Mouse (Mus musculus): Measurements from ENCODE around the gene Ptpn4.

Gene Ptpn4

DNA sequence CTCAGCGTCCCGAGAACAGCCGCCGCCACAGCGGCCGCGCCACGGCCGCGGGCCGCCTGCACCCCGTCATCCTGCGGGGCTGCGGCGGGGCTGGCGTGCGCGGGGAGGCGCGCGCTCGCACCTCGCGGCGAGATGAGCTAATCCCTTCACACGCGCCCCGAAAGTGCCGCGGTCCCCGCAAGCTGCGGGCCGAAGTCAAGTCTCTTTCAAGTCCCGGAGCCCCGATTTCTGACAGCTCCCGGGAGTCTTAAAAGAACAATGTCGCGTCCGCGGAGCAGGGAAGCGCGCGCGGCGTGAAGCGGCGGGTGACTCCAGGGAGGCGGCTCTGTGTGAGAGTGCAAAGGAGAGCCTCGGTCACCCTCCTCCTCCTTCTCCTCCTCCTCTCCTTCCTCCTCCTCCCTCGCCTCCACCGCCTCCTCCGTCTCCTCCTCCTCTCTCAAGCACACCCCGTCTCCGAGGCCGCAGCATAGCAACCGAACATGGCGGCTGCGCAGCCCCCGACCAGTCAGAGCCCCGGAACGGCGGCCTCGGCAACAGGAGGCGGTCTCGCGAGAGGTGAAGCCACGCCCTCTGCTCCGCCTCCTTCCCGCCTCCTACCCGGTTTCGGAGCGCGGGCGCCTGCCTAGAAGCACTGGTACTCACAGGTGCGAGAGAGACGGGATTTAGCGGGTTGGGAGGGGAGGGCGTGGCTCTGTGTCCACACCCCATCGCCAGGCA is at the start of gene Ptpn4:
Ptpn4 (minus strand) TSS at position 579 of the 717 bp plus-strand sequence.
- POLR2A ChIA-PET, result interaction anchor here in 3 of 4 experiments (0.6 to 1.0 kb wide), 7 partner anchors 9 to 318 kb away, joined by 3 to 11 read pairs (median 4); no protein-coding TSS in a partner anchor
- CTCF ChIA-PET, result no interaction called here

DNA sequence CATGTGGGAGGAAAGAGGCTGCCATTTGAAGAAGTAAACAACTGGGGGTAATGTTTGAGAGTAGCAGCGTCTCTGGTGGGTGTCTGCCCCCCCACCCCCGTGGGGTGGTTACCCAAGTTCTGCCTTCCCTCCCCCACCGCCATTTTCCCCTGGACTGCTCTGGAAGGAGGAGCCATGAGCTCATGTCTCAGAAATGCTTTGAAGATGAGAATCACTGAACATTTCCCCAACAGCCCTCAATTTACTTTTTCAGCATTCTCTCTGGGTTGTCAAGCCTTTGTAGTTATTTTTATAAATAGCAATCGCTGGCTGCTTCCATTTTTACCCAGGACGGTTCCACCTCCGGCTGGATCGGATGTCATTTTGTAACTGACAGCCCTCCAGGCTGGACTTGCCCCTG is 48.9 kb upstream of the Ptpn4 start:
- CTCF ChIA-PET, result no interaction called here

DNA sequence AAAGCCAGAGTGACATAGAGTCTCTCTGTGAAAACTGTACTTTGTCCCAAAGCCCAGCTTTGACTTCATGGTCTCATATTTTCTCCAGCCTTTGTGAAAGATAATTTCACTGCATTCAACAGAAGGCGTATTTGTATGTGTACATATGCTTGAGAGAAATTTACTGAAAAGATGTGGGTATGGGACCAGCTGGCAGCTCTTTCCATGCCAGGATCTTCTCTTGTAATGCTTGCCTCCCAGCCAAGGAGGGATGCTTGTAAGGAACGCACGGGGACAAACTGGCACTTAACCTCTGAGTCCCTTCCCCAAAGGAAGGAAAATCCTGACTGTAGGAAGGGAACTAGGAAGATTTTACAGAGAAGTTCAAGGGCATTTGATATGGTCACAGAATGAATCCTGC is 46.9 kb upstream of the Ptpn4 start:
- CTCF ChIA-PET, result no interaction called here
- POLR2A ChIA-PET, result no interaction called here

More for the DNA sequence above, 48.9 kb upstream of the Ptpn4 start:
- POLR2A ChIA-PET, result no interaction called here

DNA sequence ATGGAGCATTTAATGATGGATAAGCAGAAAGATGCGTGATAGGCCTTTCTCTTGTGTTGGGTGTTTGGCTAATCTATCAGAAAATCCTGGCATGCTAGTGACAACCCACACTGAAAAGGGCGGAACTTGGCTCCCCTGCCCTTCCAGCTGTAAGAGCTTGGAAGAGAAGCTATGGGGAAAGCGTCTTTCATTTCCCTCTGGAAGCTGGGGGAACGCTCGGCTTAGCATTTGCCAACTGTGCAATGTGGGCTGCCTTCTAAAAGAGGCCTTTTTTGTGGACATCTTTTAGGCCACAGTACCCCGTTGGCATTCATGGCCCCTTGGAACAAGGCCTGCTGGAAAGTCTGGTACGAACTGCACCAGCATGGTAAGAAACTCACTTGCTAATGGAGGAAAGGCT is 41.5 kb upstream of the Ptpn4 start:
- POLR2A ChIA-PET, result no interaction called here

DNA sequence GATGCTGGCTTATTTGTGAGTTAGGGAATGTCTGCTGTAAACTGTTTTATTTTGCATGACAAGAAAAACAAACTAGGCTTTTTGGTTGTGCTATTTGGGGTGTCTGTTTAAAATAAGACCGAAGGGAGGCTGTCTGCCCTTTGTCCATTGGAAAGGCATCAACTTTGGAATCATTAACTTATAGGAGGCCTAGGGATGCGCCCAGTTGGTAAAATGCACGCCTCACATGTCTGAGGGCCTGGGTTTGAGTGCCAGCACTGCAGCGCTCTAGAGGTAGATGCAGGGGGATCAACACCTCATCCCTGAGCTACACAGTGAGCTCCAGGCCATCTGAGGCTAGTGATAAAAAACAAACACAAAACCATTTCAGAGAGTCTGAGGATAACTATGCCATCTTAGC is 40.1 kb upstream of the Ptpn4 start:
- POLR2A ChIA-PET, result no interaction called here
- CTCF ChIA-PET, result interaction anchor here in 1 of 4 experiments (0.7 kb wide), 1 partner anchor 18 kb away, joined by 3 read pairs; no protein-coding TSS in a partner anchor

More for the DNA sequence above, 41.5 kb upstream of the Ptpn4 start:
- CTCF ChIA-PET, result no interaction called here

DNA sequence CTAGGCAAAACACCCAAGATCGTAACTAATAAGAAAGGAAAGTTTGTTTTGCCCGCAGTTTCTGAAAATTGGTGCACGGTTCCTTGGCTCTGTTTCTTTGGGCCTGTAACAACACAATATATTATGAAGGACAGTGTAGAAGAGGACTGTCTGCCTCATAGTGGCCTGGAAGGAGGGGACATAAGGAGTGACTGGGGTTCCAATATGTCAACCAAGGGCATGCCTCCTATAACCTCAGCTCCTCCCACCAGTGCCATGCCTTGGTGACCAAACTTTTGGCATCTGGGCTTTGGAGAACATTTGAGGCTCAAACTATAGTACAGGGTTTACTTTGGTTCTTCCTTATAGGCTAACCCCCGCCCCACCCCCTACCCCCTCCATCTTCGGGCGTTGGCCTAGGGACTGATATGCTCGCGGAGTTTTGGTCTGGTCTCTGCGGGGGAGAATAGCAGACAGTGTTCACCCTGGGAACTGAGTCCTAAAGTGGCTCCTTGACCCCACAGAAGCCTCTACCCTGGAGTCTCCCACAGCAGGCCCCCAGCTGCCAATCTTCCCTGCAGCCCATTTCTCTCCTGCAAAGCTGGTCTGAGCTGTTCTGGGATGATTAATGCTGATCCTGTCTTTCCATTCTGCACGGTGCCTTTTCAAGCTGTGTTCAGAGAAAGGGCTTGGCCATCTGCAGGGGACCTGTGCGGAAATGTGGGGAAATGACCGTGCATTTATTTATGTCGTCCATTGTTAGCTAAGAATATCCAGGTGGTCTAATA is 31.2 kb upstream of the Ptpn4 start:
- ChIA-PET CTCF (no interaction called here), POLR2A (interaction anchor here in 2 of 4 experiments (0.6 to 0.9 kb wide), 2 partner anchors 20 to 1512 kb away, joined by 3 to 9 read pairs; no protein-coding TSS in a partner anchor)

DNA sequence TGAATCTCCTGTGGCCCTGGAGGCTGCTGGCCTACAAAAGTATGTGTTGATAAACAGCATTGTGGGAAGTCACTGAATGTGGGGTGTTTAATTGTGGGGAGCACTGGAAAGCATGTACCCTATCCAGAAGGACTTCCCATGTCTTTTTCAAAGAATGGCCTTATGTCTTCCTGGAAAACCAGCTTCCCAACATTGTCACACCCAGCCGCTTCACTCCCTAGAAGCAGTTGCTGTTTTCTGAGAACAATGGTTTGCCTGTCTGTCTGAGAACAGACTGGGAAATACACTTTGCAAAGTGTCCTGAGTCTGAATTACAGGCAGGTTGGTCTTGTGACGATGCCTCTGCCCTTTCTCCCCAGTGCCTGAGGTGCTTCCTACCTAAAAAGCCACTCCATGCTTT is 29.9 kb upstream of the Ptpn4 start:
- ChIA-PET POLR2A (no interaction called here), CTCF (interaction anchor here in 1 of 4 experiments (0.6 kb wide), 1 partner anchor 1163 kb away, joined by 3 read pairs; no protein-coding TSS in a partner anchor)

DNA sequence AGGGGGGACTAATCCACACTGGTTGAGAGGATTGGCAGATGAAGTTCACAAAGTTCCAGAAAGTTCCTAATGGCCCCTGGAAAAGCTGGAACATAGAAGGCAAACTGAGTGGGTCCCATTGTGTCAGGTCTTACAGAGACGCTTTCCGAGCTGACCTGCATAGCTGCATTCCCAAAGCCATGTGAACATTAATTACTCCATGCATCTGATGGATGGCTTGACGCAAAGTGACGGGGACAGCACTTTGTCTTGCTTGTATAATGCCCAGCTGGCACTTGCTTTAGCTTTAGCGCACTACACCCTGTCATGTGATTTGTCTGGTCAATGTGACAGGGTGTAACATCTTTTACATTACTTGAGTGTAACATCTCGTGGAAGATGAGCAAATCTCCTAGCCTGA is 27.9 kb upstream of the Ptpn4 start:
- POLR2A ChIA-PET, result no interaction called here
- CTCF ChIA-PET, result no interaction called here

DNA sequence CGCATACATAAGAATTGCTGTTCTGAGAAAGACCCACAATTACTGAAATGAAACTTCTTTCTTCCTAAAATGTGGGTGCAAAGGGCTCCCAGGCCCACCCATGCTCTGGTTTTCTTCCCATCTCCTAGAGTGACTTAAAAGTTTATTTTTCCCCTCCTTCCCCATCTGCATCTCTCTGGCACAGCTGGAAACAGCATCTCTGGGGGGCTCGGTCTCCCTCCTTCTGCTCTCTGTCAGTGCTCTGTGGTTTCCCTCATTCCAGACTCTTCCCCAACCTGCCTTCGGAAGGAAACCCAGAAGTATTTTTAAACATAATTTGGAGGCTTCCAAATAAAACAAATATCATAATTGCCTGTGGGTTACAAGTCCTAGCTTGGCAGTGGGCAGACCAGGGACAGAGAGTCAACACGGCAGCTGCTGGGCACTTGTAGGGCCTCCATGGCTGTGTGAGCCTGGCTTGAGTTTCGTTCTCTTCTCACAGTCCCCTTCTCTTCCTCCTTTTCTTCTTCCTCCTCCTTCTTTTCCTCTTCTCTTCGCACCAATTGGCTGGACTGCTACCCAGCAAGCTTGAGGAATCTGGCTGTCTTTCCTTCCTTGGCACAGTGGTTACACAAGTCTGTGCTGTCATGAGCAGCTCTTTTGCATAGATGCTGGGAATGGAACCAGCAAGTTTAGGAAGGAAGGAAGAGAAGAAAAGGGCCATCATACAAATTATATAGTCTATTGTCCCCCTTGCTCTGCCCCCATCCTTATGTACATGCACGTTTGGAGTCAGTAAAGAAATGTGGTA is 26.3 kb upstream of the Ptpn4 start:
- ChIA-PET POLR2A (interaction anchor here in 1 of 4 experiments (0.6 kb wide), 1 partner anchor 27 kb away, joined by 3 read pairs; no protein-coding TSS in a partner anchor), CTCF (interaction anchor here in 2 of 4 experiments (0.6 to 1.3 kb wide), 2 partner anchors 45 to 152 kb away, joined by 3 read pairs; no protein-coding TSS in a partner anchor)

DNA sequence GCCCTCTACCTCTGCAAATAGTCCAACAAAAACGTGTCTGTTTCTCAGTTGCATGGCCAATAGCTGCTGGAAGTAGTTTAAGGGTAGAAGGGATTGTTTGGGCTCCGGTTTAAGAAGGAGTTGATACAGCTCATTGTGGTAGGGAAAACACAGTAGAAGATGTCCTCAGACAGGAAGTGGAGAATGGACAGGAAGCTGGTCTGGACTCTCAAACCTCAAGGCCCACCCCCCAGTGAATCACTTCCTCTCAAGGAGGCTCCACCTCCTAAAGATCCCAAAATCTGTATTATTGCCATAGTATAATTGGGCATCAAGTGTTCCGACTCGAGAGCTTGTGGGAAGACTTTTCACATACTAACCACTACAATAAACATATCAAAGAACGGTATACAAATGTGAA is 22.2 kb upstream of the Ptpn4 start:
- ChIA-PET POLR2A (interaction anchor here in 2 of 4 experiments (0.9 to 1.2 kb wide), 2 partner anchors 17 to 128 kb away, joined by 3 to 4 read pairs; no protein-coding TSS in a partner anchor), CTCF (interaction anchor here in 1 of 4 experiments (0.6 kb wide), 1 partner anchor 1149 kb away, joined by 3 read pairs; no protein-coding TSS in a partner anchor)

DNA sequence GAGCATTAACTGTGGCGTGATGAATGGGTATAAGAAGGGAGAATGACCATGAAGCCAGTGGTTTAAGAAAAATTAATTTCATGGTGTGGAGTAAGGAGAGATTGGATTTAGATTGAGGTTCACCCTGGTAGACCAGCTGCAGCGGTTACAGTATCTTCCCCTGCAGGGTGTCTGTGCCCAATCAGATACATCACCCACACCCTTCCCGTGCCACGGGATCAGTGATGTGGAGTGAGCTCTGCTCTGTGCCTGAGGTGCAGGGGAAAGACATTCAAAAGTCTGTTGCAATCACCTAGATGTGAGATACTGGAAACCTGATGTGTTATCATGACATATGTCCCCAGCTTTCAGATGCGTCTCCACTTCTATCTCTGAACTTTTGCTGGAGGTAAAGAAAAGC is 15.6 kb upstream of the Ptpn4 start:
- POLR2A ChIA-PET, result interaction anchor here in 1 of 4 experiments (0.8 kb wide), 1 partner anchor 120 kb away, joined by 3 read pairs; no protein-coding TSS in a partner anchor
- CTCF ChIA-PET, result no interaction called here

DNA sequence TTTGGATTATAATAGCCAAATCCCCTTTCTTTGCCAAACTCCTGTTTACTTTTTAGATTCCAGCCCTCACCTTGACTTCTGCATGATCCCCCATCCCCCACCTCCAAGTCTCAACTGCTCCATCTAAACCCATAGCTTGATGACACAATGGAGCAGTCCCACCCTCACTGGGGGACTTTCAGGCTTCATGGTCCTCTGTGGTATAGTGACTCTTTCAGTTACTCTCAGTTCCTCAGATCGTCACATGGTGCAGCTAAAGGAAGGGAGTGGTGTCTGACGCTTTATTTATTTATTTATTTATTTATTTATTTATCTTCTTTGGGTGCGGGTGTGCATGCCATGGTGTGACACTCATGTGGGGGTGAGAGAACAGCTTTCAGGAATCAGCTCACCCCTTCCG is 14.9 kb upstream of the Ptpn4 start:
- POLR2A ChIA-PET, result interaction anchor here in 2 of 4 experiments (0.8 to 1.9 kb wide), 2 partner anchors 34 to 120 kb away, joined by 3 to 4 read pairs; no protein-coding TSS in a partner anchor
- CTCF ChIA-PET, result no interaction called here

DNA sequence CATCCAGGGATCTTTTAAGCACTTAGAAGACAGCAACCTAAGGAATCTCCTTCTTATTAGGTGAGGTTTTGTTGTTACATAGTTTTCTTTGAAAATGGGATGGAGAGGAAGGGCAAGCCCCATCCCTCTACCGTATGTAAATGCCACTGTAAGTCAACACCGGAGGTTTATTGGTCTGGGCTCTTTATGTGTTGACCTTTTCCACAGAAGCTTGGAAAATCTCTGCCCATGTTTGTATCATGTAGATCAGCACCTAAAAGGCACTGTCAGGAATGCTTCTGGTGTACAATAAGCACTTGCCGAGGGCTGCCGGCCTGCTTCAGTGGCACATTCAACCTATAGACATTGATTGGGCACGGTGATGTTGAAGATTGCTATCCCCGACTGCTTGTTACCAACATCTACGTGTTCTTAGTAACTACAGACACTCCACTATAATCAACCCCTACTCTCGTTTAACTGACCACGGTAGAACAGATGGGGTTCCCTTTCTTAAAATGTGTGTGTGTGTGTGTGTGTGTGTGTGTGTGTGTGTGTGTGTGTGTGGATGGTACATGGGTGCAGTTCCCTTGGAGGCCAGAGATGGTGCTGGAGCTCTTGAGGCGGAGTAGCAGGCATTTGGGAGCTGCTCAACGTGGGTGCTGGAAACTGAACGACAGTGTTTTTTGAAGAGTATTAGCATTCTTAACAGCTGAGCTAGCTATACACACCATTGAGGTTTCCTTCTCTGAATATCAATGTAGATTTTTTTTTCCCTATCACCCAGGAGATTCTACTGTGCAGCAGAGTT is 11.9 kb upstream of the Ptpn4 start:
- CTCF ChIA-PET, result interaction anchor here in 2 of 4 experiments (0.7 kb wide), 2 partner anchors 23 to 333 kb away, joined by 3 to 8 read pairs; no protein-coding TSS in a partner anchor
- POLR2A ChIA-PET, result interaction anchor here in 1 of 4 experiments (0.6 kb wide), 1 partner anchor 53 kb away, joined by 3 read pairs; no protein-coding TSS in a partner anchor

DNA sequence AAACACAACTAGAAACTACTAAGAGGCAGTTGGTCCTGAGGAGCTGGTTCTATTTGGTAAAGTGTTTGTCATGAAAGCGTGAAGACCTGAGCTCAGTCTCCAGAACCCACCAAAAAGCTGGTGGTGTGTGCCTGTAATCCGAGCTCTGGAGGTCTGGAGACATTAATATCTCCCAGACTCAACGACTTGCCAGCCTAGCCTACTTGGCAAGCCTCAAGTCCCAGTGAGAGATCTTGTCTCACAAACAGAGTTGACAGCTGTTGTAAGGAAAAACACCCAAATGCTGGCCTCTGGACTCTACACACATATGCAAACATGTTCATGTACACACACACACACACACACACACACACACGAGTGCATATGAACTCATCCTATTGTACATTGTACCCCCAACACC is 7.9 kb upstream of the Ptpn4 start:
- ChIA-PET POLR2A (interaction anchor here in 1 of 4 experiments (1.2 kb wide), 1 partner anchor 51 kb away, joined by 4 read pairs; no protein-coding TSS in a partner anchor), CTCF (interaction anchor here in 1 of 4 experiments (0.7 kb wide), 1 partner anchor 624 kb away, joined by 3 read pairs; no protein-coding TSS in a partner anchor)

DNA sequence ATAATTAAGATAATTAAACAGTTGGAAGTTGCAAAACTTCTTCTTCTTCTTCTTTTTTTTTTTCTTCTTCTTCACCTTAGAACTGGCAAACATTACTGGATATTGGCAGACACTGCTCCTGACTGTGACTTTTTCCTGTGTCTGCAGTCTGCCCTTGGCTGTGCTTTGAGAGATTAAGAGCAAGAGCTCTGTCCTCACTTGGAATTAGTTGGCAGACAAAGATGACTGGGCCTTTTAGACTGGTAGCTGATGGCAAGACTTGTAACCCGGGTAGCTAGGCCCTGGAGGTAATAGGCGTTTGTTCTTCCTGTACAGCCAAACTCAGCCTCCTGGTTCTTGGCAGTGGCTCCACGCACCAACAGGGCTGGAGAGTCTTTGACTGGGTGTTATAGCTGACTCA is 5.7 kb upstream of the Ptpn4 start:
- CTCF ChIA-PET, result interaction anchor here in 2 of 4 experiments (0.7 to 0.9 kb wide), 2 partner anchors 35 to 745 kb away, joined by 3 to 7 read pairs; no protein-coding TSS in a partner anchor
- POLR2A ChIA-PET, result no interaction called here

DNA sequence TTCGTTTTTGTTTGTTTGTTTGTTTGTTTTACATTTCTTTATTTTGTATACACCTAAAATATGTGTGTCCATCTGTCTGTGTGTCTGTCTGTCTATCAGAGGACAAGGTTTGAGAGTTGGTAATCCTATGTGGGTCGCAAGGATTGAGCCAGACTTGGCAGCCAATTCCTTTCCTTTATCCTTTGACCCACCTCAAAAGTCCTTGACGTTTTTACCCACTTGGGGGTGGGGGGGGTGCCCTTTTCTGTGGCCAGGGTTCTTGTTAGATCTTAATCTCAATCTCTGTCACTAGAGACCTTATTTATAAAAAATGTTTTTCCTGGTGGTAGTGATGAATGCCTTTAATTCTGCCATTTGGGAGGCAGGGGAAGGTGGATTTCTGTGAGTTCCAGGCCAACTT is 828 bp upstream of the Ptpn4 start:
- CTCF ChIA-PET, result no interaction called here
- POLR2A ChIA-PET, result no interaction called here

DNA sequence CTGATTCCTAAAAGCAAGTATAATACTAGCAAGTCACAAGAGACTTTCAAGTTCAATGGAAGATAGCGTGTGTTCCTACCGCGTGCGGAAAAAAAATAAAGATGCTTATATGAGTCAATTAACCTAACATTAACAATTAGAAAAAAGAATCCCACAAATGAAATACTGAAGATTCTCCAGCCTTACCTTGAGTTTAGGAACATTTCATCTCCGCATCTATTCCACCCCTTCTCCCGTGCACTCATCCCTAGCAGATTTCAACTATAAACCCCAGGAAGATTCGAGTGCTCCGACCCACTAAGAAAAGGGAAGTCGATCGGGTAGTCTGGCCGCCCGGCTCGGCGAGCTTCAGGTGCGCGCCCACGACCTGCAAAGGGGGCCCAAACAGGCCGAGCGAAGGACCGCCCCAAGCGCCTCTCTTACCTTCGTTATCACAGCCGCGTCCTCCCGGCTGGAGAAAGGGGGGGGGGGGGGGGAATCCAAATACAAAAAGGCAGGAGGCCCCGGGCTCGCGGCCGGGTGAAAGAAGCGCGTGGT is 866 bp downstream of the Ptpn4 start:
- POLR2A ChIA-PET, result interaction anchor here in 3 of 4 experiments (0.5 to 1.0 kb wide), 16 partner anchors 8 to 1183 kb away, joined by 3 to 11 read pairs (median 3); no protein-coding TSS in a partner anchor
- CTCF ChIA-PET, result interaction anchor here in 2 of 4 experiments (0.6 kb wide), 2 partner anchors 11 to 144 kb away, joined by 3 to 4 read pairs; no protein-coding TSS in a partner anchor
